Mouse (Mus musculus) lung, postnatal 0 days (tissue): ENCODE measurements at regions not wholly inside any gene's neighbourhood (a gene's known extent, or its start where the extent isn't known, plus 50 kb on each side); places are given as distances from the start of the nearest gene placed in this dataset.

Source experiments
- CTCF ChIP-seq: IDR thresholded peaks from 2 replicates; pipeline ENCODE4 v1.5.1; 2016; ENCODE audit warnings: antibody characterized with exemption, mild to moderate bottlenecking
- EP300 ChIP-seq: IDR thresholded peaks from 2 replicates; pipeline ENCODE4 v1.6.1; 2016; ENCODE audit warnings: antibody characterized with exemption, mild to moderate bottlenecking, control low read depth

- TF ChIP-seq EP300 = no peak
- no peak for TF ChIP-seq CTCF
Observed at GRCm38 (mm10) chr5:4538572-4538971, 219.3 kb downstream of the Fzd1 start.
